Mouse (Mus musculus) megakaryocyte, embryonic 14.5 days (primary cell): Measurements from ENCODE around the gene Cacna1d.

Source experiments
- FLI1 ChIP-seq: IDR thresholded peaks from 2 replicates; pipeline ENCODE4 v1.6.1; 2012; ENCODE audit warnings: low read length, inconsistent platforms, mixed read lengths
- GATA1 ChIP-seq: IDR thresholded peaks from 3 replicates; pipeline ENCODE4 v1.6.1; 2012; ENCODE audit warnings: mixed read lengths, low read length, inconsistent platforms, borderline replicate concordance

DNA sequence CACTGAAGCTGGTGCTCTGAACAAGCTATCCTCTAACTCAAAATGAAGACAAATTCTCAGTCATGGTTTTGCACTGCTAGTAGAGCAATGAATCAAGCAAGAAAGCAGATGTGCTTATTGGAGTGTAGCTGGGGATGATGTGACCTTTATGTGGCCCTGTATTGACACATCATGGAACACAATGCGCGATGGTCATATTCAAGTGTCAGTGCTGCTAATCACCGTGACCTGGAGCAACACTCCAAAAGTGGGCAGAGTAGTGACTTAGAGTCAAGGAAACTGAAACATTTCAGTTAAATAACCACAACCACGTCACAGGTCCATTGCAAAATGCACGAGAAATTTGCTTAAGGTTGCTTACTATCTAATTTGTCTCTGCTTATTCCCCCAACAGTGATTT, 75.4 kb downstream of the Cacna1d start:
- TF ChIP-seq GATA1 (no peak), FLI1 (no peak)
